Mouse (Mus musculus): Measurements from ENCODE around the gene E130311K13Rik.

The E130311K13Rik gene

DNA sequence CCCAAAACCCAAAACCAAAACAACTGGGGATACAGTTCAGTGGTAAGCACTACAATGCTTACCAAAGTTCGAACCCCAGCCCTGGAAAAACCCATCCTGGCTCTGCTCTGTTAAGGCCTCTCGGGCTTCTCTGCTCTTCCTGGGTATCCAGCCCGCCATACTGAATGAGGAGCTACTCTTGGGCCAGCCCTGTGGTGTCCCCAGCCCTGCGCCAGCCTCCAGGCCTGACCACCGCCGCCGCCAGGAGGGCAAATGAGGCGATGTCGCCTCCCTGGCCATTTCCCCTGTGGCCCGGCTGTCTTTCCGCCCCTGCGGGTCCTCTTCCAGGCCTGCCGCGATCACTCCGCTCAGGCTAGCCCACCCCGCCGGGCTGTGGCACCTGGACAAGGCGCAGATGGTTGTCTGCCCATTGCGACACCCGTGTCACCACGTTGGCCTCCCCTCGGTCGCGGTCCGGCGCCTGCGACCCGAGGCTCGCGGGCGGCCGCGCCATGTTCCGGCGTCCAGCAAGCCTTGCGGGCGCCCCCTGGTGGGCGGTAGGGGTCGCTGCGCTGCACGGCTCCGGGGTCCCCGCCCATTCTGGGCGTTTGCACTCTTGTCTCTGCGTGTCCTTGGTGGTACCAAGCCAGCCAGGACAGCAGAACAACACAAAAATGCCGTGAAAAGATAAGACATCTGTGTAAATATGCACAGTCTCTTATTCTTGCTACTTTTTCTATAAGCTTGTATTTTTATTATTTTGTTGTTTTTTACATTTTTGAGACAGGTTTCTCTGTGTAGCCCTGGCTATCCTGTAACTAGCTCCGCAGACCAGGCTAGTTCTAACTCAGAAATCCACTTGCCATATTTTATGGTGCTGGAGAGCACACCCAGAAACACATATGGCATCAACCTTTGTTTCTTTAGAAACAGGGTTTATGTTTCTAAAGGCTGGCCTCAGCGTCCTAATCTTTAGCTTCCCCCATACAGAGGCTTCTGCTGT is at the start of gene E130311K13Rik:
Gene E130311K13Rik, minus strand, starts transcription at position 595 of the 982 bp plus-strand sequence.
- DNase-seq (ENCODE audit: low spot score), result peak; percentile 91

DNA sequence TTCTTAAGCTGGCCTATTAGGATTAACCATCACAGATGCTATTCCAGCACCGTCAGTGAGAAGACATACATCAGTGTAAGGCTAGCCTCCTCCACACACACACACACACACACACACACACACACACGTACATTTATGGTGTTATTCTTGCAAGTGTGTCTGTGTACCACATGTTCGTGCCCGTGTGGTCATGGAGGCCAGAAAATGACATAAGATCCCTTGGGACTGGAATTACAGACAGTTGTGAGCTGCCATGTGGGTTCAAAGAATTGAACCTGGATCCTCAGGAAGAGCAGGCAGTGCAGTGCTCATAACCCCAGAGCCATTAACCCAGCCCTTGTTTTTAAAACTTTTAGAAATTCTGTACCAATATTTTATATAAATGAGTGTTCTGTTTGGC is 48.6 kb upstream of the E130311K13Rik start:
- no peak for DNase-seq (ENCODE audit: low spot score)

DNA sequence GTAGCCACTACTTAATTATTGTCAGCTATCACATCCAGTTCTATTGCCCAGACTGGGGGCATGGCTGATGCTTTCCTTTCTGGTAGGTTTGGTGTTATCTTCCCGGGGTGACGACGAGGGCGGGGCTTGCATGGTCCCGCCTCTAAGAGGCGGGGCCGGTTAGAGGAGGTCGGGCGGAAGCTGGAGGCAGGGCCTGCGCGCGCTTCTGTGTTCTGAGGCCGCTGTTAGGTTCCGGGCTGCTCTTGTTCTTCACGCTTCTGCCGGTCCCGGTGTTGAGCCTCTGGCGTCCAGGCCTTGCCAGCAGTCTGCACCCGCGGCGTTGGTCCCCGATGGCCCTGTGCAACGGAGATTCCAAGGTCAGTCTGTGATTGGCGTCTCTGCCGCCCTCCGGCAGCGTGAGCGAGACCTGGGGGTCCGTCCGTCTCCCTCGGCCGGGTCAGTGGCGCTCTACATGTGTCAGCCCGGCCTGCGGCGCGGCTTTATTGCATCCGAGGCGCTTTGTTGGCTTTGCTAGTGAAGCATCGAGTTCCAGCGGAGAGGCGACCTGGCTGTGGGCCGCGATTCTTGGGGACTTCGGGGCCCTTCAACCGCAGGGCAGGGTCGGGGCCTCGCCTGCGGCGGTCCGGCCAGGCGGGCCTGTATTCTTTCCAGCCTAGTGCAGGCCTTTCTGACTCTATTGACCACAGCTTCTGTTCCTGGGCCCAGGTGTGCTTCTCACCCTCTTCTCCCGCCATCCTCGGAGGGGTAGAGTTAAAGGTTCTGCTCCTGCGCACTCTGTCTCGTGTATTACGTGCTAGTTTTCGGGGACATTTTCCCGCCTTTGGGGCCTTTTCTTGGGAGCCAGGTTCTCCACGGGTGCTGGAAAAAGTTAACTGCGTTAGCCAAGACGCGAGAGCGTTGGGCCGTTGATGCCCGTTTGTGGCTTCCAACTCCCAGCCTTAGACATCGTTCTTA is 47.0 kb upstream of the E130311K13Rik start, which contains the start of gene Gmps:
Gene Gmps, plus strand, starts transcription at position 152 of the 954 bp plus-strand sequence.
- DNase-seq (ENCODE audit: low spot score), result peak; percentile 94

DNA sequence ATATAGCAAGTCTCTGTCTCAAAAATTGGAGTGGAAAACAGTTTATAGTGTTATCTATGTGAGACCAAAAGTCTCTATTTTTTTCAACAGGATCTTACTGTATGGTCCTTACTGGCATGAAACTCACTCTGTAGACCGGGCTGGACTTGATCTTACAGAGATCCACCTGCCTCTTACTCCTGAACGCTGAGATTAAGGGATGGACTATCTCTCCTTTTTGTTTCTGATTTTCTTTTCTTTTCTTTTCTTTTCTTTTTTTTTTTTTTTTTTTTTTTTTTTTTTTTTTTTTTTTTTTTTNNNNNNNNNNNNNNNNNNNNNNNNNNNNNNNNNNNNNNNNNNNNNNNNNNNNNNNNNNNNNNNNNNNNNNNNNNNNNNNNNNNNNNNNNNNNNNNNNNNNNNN is 36.7 kb upstream of the E130311K13Rik start:
- DNase-seq (ENCODE audit: low spot score), result no peak

DNA sequence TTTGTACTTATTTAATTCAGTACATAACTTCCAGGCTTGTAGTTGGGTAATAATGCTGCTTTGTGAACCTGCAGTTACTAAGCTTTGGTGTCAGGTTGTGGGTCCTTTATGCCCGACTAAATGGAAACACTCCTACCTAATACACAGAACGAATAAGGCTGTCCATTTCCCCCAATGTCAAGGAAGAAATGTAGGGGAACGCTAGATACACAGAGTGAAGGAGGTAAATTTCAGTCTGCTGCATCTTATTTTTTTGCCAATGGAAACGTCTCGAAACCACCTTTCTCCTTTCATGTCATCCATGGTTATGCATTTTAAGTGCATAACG is 35.6 kb upstream of the E130311K13Rik start:
- no peak for DNase-seq (ENCODE audit: low spot score)

DNA sequence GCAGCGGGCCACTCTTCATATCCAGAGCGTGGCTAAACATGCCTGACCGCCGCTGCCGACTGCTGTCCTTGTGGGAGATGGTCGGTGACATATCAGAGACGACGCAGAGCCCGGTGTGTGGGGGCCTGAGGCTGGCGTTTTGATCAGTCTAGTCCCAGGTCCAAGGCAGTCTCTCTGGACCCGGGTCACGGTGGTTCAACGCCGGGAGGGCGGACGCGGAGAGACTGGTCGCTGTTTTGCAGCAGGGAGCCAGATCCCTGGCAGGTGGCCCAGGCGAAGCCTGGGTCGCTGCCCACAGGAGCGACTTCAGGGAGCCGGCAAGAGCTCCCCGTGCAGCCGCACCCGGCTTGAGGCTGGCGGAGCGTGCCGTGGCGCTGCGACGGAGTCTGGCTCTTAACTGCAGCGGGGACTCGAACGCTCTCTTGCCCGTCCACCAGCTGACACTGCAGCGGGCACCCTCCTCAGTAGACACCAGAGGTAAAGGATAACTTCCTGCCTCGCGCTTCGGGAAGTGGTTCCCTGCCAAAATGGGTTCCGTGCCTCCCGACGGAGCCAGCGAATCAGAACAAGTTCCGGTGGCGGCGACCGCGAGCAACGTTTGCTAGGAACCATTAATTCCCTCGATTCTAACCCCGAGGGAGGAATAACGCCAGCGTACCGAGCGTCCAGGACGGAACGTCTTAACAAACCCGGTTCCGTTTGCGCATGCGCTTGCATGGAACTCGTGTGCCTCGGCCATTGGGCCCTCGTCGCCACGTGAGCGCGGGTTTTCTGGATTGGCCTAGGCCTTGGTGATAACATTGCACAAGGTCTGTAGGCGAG is 35.0 kb upstream of the E130311K13Rik start, which contains the start of gene Slc33a1:
Gene Slc33a1, minus strand, starts transcription at position 669 of the 822 bp plus-strand sequence.
- peak; percentile 100 for DNase-seq (ENCODE audit: low spot score)

DNA sequence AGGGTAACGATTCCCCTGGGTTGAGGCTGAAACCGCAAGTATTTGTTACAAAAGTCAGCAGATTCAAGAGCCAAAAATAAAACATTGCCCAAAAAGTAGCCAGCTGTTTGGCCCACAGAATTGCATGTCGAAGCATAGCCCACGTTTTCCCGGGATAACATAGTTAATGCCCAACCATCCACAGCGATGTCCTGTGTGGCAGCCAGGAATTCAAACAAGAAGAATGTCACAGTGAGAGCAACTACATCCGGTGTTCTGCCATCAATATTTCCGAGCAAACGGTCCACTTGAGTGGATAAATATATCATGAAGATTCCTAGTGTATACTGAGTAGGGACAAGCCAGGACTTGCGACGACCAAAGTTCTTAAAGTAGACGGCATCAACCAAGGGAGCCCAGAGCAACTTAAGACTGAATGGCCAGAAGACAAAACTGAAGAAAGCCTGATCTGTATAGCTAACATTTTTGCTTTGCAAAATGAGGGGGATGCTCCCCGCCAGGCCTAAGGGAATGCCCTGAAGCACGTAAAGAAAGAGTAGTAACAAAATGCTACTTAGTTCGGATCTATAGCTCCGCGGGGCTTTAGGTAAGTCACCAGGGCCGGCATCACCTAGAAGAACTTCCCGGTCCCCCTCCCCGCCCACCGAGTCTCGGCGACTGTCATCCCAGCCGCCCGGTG is 34.3 kb upstream of the E130311K13Rik start:
- DNase-seq (ENCODE audit: low spot score), result no peak

DNA sequence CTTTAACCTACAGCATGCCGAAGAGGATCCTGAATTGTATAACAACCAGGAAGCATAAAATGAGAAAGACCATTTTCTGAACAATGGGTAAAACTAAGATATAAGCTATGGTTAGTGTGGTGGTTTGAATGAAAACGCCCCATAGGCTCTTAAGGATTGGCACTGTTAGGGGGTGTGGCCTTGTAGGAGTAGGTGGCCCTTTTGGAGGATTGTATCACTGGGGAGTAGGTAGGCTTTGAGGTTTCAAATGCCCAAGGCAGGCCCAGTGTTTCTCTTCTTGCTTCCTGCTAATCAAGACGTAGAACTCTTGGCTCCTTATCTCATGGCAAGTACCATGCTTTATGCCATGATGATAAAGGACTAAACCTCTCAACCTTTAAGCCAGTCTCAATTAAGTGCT is 20.6 kb upstream of the E130311K13Rik start:
- DNase-seq (ENCODE audit: low spot score), result no peak

DNA sequence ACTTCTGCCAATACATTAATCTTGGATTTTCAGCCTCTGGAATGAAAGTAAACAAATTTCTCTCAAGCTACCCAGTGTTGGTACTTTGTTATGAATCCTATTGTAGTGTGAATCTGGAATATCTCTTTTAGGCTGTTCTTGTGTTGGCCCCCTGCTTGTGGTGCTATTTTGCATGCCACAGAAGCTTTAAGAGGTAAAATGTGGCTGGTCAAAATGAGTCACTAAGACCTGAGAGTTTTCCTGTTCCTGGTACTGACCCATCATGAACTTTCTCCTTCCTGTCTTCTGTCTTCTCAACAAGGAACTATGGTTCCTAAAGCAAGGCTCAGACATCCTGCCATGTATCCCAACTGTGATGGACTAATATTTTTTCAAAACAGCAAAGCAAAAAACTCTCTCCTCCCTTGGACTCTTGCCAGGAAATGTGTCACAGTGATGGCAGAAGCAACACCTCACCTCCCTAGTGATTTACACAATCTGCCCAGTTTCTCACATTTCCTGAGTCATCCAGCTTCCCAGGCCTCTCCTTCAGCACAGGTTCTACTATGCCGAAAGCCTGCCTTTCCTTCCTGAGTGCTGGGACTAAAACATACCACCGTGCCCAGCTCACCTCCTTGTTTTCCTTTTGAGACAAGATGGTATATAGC is 12.1 kb upstream of the E130311K13Rik start:
- DNase-seq (ENCODE audit: low spot score), result no peak

DNA sequence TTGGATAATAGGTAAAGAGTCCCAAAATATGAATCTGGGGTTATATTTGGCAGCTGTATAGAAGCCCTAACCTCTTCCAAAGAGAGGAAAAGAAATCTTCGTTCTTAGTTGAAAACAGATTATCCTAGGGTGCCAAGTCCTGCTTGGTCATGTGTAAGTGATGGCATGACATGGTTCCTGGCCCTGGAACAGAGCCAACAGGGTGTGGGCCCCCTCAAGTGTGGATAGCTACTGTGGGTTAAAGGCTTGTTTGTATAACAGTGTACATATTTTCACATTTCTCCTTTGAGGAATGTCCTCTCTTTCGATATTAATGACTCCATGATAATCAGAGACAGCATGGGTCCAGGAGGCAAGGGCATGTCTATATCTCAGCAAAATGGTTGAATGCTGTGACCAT is 9.7 kb upstream of the E130311K13Rik start:
- no peak for DNase-seq (ENCODE audit: low spot score)

DNA sequence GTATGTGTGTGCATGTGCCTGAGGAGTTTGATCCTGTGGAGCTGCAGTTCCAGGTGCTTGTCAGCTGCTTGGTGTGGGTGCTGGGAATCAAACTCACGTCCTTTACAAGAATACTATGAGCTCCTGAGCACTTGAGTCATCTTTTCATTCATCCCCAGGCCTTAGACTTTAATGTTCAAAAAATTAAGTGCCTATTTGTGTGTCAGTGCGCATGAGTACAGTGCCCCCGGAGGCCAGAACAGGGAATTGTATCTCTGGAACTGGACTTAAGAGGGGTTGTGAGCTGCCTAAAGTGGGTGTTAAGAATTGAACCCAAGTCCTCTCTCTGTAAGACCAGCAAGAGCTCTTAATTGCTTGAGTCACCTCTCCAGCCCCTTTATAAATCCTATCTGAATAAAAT is 9.6 kb downstream of the E130311K13Rik start:
- peak; percentile 23 for DNase-seq (ENCODE audit: low spot score)

DNA sequence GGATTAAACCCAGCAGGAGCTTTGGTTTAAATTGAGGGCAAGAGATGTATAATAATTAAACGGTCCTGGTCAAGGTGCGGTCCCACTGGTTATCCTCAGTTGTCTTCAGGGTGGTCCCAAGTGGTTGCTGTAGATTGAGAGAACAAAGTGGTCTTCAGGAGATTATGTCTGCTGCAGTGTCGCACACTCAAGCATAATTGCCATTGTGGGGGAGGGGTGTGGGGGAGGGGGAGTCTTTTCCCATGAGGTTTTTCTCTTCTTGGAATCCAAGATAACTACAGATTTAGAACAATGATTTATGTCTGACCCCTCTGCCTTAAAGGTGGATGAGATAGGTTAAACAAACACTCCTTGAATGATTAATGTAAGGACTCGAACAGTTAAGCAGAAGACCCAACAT is 19.0 kb downstream of the E130311K13Rik start:
- DNase-seq (ENCODE audit: low spot score), result no peak

DNA sequence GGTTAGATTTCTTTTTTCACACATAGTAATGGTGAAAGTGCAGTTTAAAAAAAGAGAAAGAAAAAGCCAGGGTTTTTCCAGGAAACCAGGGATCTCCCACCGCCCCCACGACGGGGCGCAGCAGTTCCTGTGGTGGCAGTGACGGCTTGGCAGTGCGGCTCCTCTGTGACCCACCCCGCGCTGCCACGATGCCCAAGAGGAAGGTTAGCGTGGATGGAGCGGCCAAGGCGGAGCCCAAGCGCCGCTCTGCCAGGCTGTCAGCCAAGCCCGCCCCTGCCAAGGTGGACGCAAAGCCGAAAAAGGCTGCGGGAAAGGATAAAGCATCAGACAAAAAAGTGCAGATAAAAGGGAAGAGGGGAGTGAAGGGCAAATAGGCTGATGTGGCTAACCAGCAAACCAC is 24.0 kb downstream of the E130311K13Rik start:
- peak; percentile 16 for DNase-seq (ENCODE audit: low spot score)

DNA sequence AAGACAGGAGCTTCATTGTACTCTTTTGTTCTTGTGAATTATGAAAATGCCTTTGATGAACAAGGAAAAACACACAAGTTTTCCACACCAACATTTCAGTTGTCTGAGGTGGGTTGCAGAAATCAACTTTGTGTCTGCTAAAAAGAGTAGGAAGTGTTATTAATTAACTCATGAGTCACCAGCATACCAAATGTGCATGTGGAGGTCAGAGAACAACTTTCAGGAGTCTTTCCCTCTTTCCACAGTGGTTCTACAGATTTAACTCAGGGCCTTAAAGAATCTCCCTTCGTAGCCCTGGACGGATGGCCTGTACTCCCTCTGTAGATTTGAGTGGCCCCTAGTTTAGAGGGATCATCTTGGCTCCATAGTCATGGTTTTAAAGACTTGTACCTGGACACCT is 25.1 kb downstream of the E130311K13Rik start:
- DNase-seq (ENCODE audit: low spot score), result no peak

DNA sequence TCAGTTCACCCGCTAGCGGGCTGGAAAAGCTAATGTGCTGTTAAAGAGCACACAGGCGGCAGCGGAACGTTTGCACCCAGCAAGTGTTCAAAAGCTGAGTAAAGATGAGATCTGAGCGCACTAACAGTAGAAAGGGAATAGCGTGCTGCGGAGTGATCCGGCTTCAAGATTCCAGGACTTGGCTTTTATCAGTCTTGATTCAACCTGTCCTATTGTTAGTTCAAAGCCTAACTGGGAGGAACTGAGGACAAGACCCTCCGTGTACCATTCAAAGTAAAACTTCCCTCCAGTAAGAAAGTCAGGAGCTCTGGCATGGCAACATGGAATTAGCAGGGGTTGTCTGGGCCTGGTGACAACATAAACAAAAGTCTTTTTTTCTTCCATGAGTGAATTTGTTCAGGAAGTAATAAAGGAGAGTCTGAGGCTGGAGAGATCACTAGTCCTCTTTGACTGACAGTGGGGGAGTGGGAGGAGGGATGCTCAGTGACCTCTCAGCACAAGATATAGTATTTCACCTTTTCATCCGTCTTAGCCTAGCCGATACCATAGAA is 29.2 kb downstream of the E130311K13Rik start:
- DNase-seq (ENCODE audit: low spot score), result no peak

DNA sequence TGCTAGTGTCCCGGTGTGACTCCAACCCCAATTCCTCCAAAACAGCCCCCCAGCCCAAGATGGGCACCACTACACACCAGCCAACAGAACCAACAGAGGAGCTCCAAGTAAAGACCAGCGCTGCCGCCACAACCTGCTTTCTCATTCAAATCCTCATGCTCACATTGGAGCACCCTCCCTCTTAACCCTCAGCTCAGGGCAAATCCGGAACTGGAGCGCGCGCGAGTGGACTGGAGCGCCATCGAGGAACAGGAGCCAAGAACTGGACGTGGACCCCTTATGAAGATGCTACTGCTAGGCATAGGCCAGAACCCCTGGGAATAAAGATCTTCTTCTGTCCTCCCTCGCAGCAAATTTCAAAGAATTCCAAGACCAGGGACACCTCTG is 30.0 kb downstream of the E130311K13Rik start, which contains the start of gene Plch1:
Gene Plch1, minus strand, starts transcription at position 164 of the 387 bp plus-strand sequence.
- DNase-seq (ENCODE audit: low spot score), result peak; percentile 53

DNA sequence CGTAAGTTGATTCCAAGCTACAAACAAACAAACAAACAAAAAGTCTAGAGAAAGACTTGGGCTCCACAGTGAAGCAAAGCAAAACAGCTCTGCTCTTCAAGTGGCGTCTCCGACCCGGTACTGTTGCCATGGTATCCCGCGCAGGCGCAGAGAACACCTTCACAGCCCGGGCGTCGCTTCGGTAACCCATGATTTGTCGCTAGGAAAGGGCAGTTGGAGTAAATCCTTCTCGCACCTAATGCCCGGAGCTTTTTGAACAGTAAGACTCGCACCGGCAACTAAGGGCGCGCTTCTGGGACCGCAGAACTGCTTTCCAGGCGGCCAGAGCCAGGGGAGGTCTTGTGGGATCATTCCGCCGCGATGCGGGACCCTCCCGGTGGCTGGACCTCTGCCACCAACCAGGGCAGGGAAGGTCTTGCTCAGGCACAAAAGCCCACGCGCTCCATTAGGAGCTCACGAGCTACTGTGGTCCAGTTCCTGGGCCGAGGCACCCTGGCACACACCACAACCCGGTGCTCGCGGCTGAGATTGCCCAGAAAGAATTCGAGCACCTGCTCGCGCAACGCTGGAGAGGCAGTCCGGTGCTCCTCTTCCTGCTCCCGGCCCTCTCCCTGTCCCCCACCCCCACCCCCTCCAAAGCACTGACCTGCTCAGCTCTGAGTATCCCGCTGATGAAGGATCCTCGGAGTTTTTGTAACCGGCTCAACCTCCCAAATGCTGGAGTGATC is 30.5 kb downstream of the E130311K13Rik start:
- peak; percentile 81 for DNase-seq (ENCODE audit: low spot score)

DNA sequence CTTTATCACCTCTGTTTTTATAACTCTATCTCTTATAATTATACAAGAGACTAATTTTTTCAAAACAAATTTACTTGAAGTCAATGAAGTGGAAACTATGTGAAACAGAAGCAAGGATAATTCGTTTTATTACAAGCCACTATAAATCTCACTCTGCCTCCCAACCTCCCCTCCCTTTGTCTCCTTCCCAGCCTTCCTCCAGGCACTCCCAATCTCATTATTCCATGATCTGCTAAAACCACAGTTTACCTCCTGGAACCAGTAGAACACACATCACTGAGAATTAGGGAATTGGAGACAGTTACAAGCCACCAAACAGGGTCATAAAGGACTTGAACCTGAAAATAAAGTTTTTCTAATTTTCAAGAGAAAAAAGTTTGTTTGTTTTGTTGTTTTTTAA is 32.1 kb downstream of the E130311K13Rik start:
- no peak for DNase-seq (ENCODE audit: low spot score)

DNA sequence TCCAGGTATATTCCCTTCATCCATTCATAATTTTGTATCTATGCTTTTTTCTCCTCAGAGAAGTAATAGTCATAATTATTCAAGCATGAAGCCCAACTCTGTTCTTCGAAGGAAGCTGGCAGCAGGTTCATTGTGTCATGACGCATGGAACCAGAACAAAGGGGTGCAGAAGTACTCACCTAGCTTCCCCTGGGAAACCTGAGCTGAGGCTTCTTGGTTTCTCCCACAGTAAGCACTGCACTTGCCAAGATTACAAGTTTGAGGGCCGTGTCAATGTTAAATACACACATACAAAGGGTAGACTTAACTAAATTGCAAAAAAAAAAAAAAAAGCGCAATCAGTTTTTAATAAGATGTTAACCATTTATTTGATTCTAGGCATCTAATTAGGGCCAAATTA is 33.0 kb downstream of the E130311K13Rik start:
- DNase-seq (ENCODE audit: low spot score), result no peak

Data from urinary bladder, postnatal 14 days (tissue).